Mouse (Mus musculus) embryonic facial prominence, embryonic 14.5 days (tissue): ENCODE measurements at regions not wholly inside any gene's neighbourhood (a gene's known extent, or its start where the extent isn't known, plus 50 kb on each side); places are given as distances from the start of the nearest gene placed in this dataset.
"Not testable (repeated sequence)": the region's sequence is repeated elsewhere in the genome, so short reads cannot be mapped to it uniquely, and the experiment has no call there.

Experiments
- ATAC-seq: fragments of 200-750 bp; cut with Nextera tagmentation; 2 replicates; pipeline ENCODE4 v1.8.0; 2017; ENCODE audit warnings: low read depth, moderate number of reproducible peaks, moderate TSS enrichment
- DNase-seq: peaks from one replicate; pipeline ENCODE4 v3.0.0-alpha.2; 2015; ENCODE audit warnings: low spot score
- H3K27ac ChIP-seq: fragments of 300-500 bp; sonication (generic); replicated peaks from 2 replicates; pipeline ENCODE4 v1.5.1; 2014; ENCODE audit warnings: low read depth, mild to moderate bottlenecking, low read length, moderate library complexity
- H3K27me3 ChIP-seq: fragments of 300-500 bp; sonication (generic); replicated peaks from 2 replicates; pipeline ENCODE4 v1.6.1; 2014; ENCODE audit warnings: low read length; ENCODE audit not compliant: control insufficient read depth, insufficient read depth
- H3K36me3 ChIP-seq: fragments of 300-500 bp; sonication (generic); 2 replicates; pipeline ENCODE4 v1.6.1; 2014; ENCODE audit warnings: low read length, mixed read lengths; ENCODE audit not compliant: control insufficient read depth, insufficient read depth
- H3K4me1 ChIP-seq: fragments of 300-500 bp; sonication (generic); 2 replicates; pipeline ENCODE4 v1.6.1; 2014; ENCODE audit warnings: antibody characterized with exemption, low read length; ENCODE audit not compliant: control insufficient read depth, insufficient read depth
- H3K4me2 ChIP-seq: fragments of 300-500 bp; sonication (generic); 2 replicates; pipeline ENCODE4 v1.6.1; 2014; ENCODE audit warnings: low read depth, mild to moderate bottlenecking, low read length, moderate library complexity, mixed read lengths
- H3K4me3 ChIP-seq: fragments of 300-500 bp; sonication (generic); 2 replicates; pipeline ENCODE4 v1.5.1; 2014; ENCODE audit warnings: low read depth, mild to moderate bottlenecking, low read length
- H3K9ac ChIP-seq: fragments of 300-500 bp; sonication (generic); 2 replicates; pipeline ENCODE4 v1.6.1; 2014; ENCODE audit warnings: low read depth, mild to moderate bottlenecking, low read length, moderate library complexity, mixed read lengths
- H3K9me3 ChIP-seq: fragments of 300-500 bp; sonication (generic); 2 replicates; pipeline ENCODE4 v1.6.1; 2016; ENCODE audit warnings: low read length; ENCODE audit not compliant: control insufficient read depth
- WGBS: fragments of 180-500 bp; shearing (Covaris S2); extraction: QIAGEN DNeasy Blood & Tissue Kit; methylation state at CpG from one replicate; pipeline ENCODE4 v1.1.7; 2014; 5-methylcytosine and 5-hydroxymethylcytosine counted together

GRCm38 (mm10) chr14:19080001-19080400 is 185.9 kb upstream of the Ube2e2 start:
- DNase-seq, ATAC-seq, H3K4me3 ChIP-seq, H3K27me3 ChIP-seq, H3K4me1 ChIP-seq, H3K36me3 ChIP-seq, H3K9me3 ChIP-seq, H3K9ac ChIP-seq, H3K4me2 ChIP-seq, H3K27ac ChIP-seq: not testable (repeated sequence)
- 93% methylated on average over 4 of the region's 4 CpGs for WGBS

GRCm38 (mm10) chr14:19041984-19042760 is 148.1 kb upstream of the Ube2e2 start:
- H3K4me2 ChIP-seq = peak overlapping the region; percentile 74
- DNase-seq (peak; percentile 66), ATAC-seq (peak; percentile 83)
- no peaks in the 10 kb centered on the region for H3K4me1 ChIP-seq
- no peaks in the 10 kb centered on the region for H3K36me3 ChIP-seq
- H3K27ac ChIP-seq = no peak overlapping the region
- H3K9me3 ChIP-seq = no peaks in the 10 kb centered on the region
- peak overlapping the region; percentile 51 for H3K9ac ChIP-seq
- peak overlapping the region; percentile 40 for H3K4me3 ChIP-seq
- under 1% methylated on average over 48 of the region's 49 CpGs for WGBS
- no peaks in the 10 kb centered on the region for H3K27me3 ChIP-seq

- ATAC-seq = no peak
- 34% methylated on average over 2 of the region's 2 CpGs for WGBS
Measured at GRCm38 (mm10) chr14:19020102-19020501, 126.0 kb upstream of the Ube2e2 start.

GRCm38 (mm10) chr14:19015406-19015805 is 121.3 kb upstream of the Ube2e2 start:
- Histone ChIP-seq H3K9ac (no peak overlapping the region), H3K9me3 (no peaks in the 10 kb centered on the region), H3K4me3 (no peak overlapping the region), H3K36me3 (no peaks in the 10 kb centered on the region), H3K4me1 (no peaks in the 10 kb centered on the region), H3K27ac (no peak overlapping the region), H3K4me2 (no peak overlapping the region), H3K27me3 (no peaks in the 10 kb centered on the region)
- WGBS = 49% methylated on average over 4 of the region's 4 CpGs
- no peak for DNase-seq
- ATAC-seq = no peak

More at GRCm38 (mm10) chr14:19020102-19020501, 126.0 kb upstream of the Ube2e2 start:
- Histone ChIP-seq H3K27me3 (no peaks in the 10 kb centered on the region), H3K36me3 (no peaks in the 10 kb centered on the region), H3K27ac (no peak overlapping the region), H3K4me1 (no peaks in the 10 kb centered on the region), H3K9me3 (no peaks in the 10 kb centered on the region), H3K4me3 (no peak overlapping the region), H3K4me2 (no peak overlapping the region), H3K9ac (no peak overlapping the region)
- DNase-seq = no peak

DNA sequence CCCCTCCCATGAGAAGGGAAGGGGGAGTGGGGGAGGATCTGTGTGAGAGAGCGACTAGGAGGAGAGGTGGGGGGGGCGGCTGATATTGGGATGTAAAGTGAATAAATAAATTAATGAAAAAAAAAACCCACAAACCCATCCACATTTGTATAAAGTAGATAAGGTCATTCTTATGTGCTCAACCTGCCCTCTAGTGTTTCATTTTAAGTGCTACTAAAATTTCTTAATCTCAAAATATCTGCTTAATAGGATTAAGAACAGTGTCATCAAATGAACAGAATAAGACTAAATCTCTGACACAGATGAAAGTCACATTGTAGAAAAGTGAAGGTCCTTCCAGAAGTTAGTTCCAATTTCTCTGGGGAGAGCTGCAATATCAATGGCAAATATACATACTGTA is 119.5 kb upstream of the Ube2e2 start:
- not testable (repeated sequence) for H3K4me3 ChIP-seq, H3K9ac ChIP-seq, H3K36me3 ChIP-seq, ATAC-seq, H3K27ac ChIP-seq, DNase-seq, H3K9me3 ChIP-seq, H3K27me3 ChIP-seq, H3K4me2 ChIP-seq, H3K4me1 ChIP-seq
- 93% methylated on average over 2 of the region's 2 CpGs for WGBS

DNA sequence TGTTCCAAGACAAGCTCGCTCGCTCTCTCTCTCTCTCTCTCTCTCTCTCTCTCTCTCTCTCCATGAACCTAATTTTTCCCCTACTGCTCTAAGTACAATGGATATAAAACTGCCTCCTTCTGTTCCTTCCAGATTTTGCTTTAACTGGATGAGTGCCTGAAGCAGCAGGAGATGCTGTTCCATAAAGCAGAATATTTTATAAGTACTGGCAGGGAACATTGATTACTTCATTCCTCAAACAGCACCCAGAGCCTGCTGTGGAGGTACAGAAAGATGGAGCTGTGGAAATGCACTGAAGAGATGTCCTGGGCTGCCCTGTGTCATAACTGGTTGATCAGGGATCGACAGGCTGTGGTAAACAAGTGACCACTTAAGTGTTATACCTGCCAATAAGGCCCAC is 89.8 kb upstream of the Ube2e2 start:
- Histone ChIP-seq H3K9me3 (no peaks in the 10 kb centered on the region), H3K27ac (no peak overlapping the region), H3K9ac (no peak overlapping the region), H3K4me2 (no peak overlapping the region), H3K4me1 (no peaks in the 10 kb centered on the region), H3K36me3 (no peaks in the 10 kb centered on the region), H3K4me3 (no peak overlapping the region), H3K27me3 (no peaks in the 10 kb centered on the region)
- WGBS = 82% methylated on average over 3 of the region's 3 CpGs
- no peak for ATAC-seq
- no peak for DNase-seq

DNA sequence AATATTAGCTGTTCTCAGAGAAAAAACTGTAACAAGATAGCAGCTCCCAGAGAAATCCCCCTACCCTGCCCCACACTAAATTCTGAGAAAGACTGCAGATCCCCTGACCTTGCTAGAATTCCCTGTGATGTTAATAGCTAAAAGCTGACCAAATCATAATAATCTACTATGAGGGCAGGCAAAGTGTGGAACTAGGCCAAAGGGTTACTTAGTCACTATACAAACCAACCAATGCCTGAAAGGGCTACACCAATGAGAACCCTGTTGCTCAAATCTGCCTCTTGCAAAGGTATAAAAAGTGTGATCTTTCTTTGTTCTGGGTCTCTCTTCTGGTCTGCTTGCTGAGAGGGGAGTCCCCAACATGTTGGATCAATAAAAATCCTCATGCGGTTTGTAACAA is 69.8 kb upstream of the Ube2e2 start:
- 73% methylated on average over 1 of the region's 1 CpGs for WGBS
- no peaks in the 10 kb centered on the region for H3K9me3 ChIP-seq
- ATAC-seq (no peak), DNase-seq (no peak)
- H3K4me3 ChIP-seq = no peak overlapping the region
- H3K4me2 ChIP-seq = no peak overlapping the region
- no peak overlapping the region for H3K27ac ChIP-seq
- no peaks in the 10 kb centered on the region for H3K27me3 ChIP-seq
- no peak overlapping the region for H3K9ac ChIP-seq
- H3K4me1 ChIP-seq = no peaks in the 10 kb centered on the region
- H3K36me3 ChIP-seq = no peaks in the 10 kb centered on the region

DNA sequence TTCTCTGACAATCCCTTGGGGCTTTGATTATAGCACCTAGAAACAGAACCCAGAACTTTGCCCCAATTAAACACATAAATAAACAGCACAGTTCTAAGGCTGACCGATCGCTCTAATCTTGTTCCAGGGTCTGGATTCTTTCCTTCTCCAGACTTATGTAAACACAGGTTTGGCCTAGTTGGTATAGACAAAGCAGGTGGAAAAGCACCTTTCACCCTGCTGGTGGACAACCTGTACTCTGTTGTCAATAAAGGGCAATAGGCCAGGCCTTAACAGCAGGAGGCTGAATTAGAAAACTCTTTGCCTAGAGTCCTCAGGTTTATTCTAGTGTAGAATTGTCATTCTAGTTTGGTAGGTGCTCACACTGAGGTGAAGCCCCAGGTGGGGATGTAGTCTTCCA is 69.2 kb upstream of the Ube2e2 start:
- Histone ChIP-seq H3K9me3 (no peaks in the 10 kb centered on the region), H3K27ac (no peak overlapping the region), H3K4me1 (no peaks in the 10 kb centered on the region), H3K9ac (no peak overlapping the region), H3K27me3 (no peaks in the 10 kb centered on the region), H3K4me2 (no peak overlapping the region), H3K4me3 (no peak overlapping the region), H3K36me3 (no peaks in the 10 kb centered on the region)
- ATAC-seq = no peak
- WGBS = 89% methylated on average over 2 of the region's 2 CpGs
- no peak for DNase-seq
